Mouse (Mus musculus) forebrain, embryonic 10.5 days (tissue): Measurements from ENCODE around the gene Piwil4. TPM values are rescaled to one million over a fixed set of nuclear protein-coding genes. Genes with fewer than 3 reads are reported as not detected.
A peak's percentile ranks its signal among the peaks of the same experiment; 100 is the strongest.
"Not testable (repeated sequence)": the region's sequence is repeated elsewhere in the genome, so short reads cannot be mapped to it uniquely, and the experiment has no call there.

Experiments used
- DNase-seq: peaks from one replicate; pipeline ENCODE4 v3.0.0-alpha.2; 2017; ENCODE audit warnings: low spot score; ENCODE audit errors: extremely low spot score
- H3K27ac ChIP-seq: fragments of 300-500 bp; sonication (generic); 2 replicates; pipeline ENCODE4 v1.5.1; 2016; ENCODE audit warnings: mild to moderate bottlenecking
- H3K27me3 ChIP-seq: fragments of 300-500 bp; sonication (generic); 2 replicates; pipeline ENCODE4 v1.6.1; 2016; ENCODE audit warnings: mild to moderate bottlenecking; ENCODE audit not compliant: poor library complexity, severe bottlenecking
- H3K36me3 ChIP-seq: fragments of 300-500 bp; sonication (generic); replicated peaks from 2 replicates; pipeline ENCODE4 v1.6.1; 2016; ENCODE audit warnings: mild to moderate bottlenecking, moderate library complexity
- H3K4me1 ChIP-seq: fragments of 300-500 bp; sonication (generic); 2 replicates; pipeline ENCODE4 v1.6.1; 2016
- H3K4me3 ChIP-seq: fragments of 300-500 bp; sonication (generic); 2 replicates; pipeline ENCODE4 v1.5.1; 2016; ENCODE audit warnings: mild to moderate bottlenecking, moderate library complexity
- H3K9me3 ChIP-seq: fragments of 300-500 bp; sonication (generic); 2 replicates; pipeline ENCODE4 v1.6.1; 2016; ENCODE audit warnings: mild to moderate bottlenecking, moderate library complexity
- WGBS: fragments of 180-500 bp; shearing (Covaris S2); methylation state at CpG from one replicate; pipeline ENCODE4 v1.1.7; 2016; 5-methylcytosine and 5-hydroxymethylcytosine counted together
- polyA plus RNA-seq: library from polyadenylated mRNA; unstranded; fragments of >200 nt; fragmentation: Nextera tagmentation; extraction: Ambion mirVana; gene quantifications from 2 replicates; pipeline ENCODE4 v1.2.1, GENCODE M21; 2016

Gene Piwil4
- polyA plus RNA-seq, 1 experiment from 2014 or later, result 0.14 TPM

GRCm38 (mm10) chr9:14680584-14680983 lies 59.9 kb downstream of the Piwil4 start:
- DNase-seq, result no peak
- Histone ChIP-seq H3K4me1 (peaks cover 8% of the 10 kb centered on the region), H3K27ac (no peak overlapping the region), H3K36me3 (no peaks in the 10 kb centered on the region), H3K27me3 (no peaks in the 10 kb centered on the region), H3K4me3 (no peak overlapping the region), H3K9me3 (0 out of 2 replicates have a peak, but pooled peaks cover 8% of the 10 kb centered on the region)
- WGBS, result 64% methylated on average over 2 of the region's 2 CpGs

- no peaks in the 10 kb centered on the region for H3K27me3 ChIP-seq
- 57% methylated on average over 9 of the region's 9 CpGs for WGBS
- no peak for DNase-seq
Observed at GRCm38 (mm10) chr9:14675707-14676691, 64.5 kb downstream of the Piwil4 start.

GRCm38 (mm10) chr9:14674506-14674905 lies 66.0 kb downstream of the Piwil4 start:
- H3K4me3 ChIP-seq, result no peak overlapping the region
- H3K27me3 ChIP-seq, result no peaks in the 10 kb centered on the region
- no peaks in the 10 kb centered on the region for H3K36me3 ChIP-seq
- 91% methylated on average over 8 of the region's 8 CpGs for WGBS
- no peak overlapping the region for H3K27ac ChIP-seq
- H3K4me1 ChIP-seq, result peaks cover 10% of the 10 kb centered on the region
- H3K9me3 ChIP-seq, result 0 out of 2 replicates have a peak, but pooled peaks cover 8% of the 10 kb centered on the region
- no peak for DNase-seq

More at GRCm38 (mm10) chr9:14675707-14676691, 64.5 kb downstream of the Piwil4 start:
- H3K27ac ChIP-seq, result no peak overlapping the region
- 0 out of 2 replicates have a peak, but pooled peaks cover 8% of the 10 kb centered on the region for H3K9me3 ChIP-seq
- H3K4me3 ChIP-seq, result no peak overlapping the region
- H3K36me3 ChIP-seq, result no peaks in the 10 kb centered on the region
- H3K4me1 ChIP-seq, result peaks cover 10% of the 10 kb centered on the region

GRCm38 (mm10) chr9:14673109-14673508 lies 67.4 kb downstream of the Piwil4 start:
- Histone ChIP-seq H3K27me3 (no peaks in the 10 kb centered on the region), H3K36me3 (no peaks in the 10 kb centered on the region), H3K9me3 (no peaks in the 10 kb centered on the region), H3K27ac (peak overlapping the region; percentile 22; the same call in 1 of the 2 replicates), H3K4me1 (peaks cover 10% of the 10 kb centered on the region), H3K4me3 (no peak overlapping the region)
- DNase-seq, result peak; percentile 17
- 68% methylated on average over 4 of the region's 4 CpGs for WGBS

- not testable (repeated sequence) for H3K4me1 ChIP-seq, H3K36me3 ChIP-seq, H3K4me3 ChIP-seq, H3K27ac ChIP-seq, H3K27me3 ChIP-seq, DNase-seq, H3K9me3 ChIP-seq
- 40% methylated on average over 5 of the region's 5 CpGs for WGBS
Observed at GRCm38 (mm10) chr9:14671965-14672364, 68.6 kb downstream of the Piwil4 start.

- H3K4me3 ChIP-seq, result no peak overlapping the region
- no peaks in the 10 kb centered on the region; the same call in 1 of the 2 replicates for H3K4me1 ChIP-seq
- H3K27me3 ChIP-seq, result no peaks in the 10 kb centered on the region
- H3K9me3 ChIP-seq, result no peaks in the 10 kb centered on the region
- DNase-seq, result no peak
- H3K27ac ChIP-seq, result no peak overlapping the region
- no peaks in the 10 kb centered on the region for H3K36me3 ChIP-seq
- WGBS, result 80% methylated on average over 3 of the region's 3 CpGs
Observed at GRCm38 (mm10) chr9:14668382-14668781, 72.2 kb downstream of the Piwil4 start.

- no peak overlapping the region for H3K27ac ChIP-seq
- H3K27me3 ChIP-seq, result no peaks in the 10 kb centered on the region
- no peak for DNase-seq
- no peaks in the 10 kb centered on the region for H3K4me1 ChIP-seq
- no peaks in the 10 kb centered on the region for H3K36me3 ChIP-seq
- no peak overlapping the region for H3K4me3 ChIP-seq
- 91% methylated on average over 3 of the region's 3 CpGs for WGBS
- H3K9me3 ChIP-seq, result no peaks in the 10 kb centered on the region
Observed at GRCm38 (mm10) chr9:14666071-14666470, 74.5 kb downstream of the Piwil4 start.

GRCm38 (mm10) chr9:14663591-14663990 lies 76.9 kb downstream of the Piwil4 start:
- no peaks in the 10 kb centered on the region for H3K4me1 ChIP-seq
- no peaks in the 10 kb centered on the region for H3K36me3 ChIP-seq
- H3K4me3 ChIP-seq, result no peak overlapping the region
- H3K27me3 ChIP-seq, result no peaks in the 10 kb centered on the region
- H3K9me3 ChIP-seq, result no peaks in the 10 kb centered on the region
- no peak for DNase-seq
- WGBS, result 94% methylated on average over 2 of the region's 2 CpGs
- no peak overlapping the region for H3K27ac ChIP-seq

GRCm38 (mm10) chr9:14662876-14663275 lies 77.7 kb downstream of the Piwil4 start:
- Histone ChIP-seq H3K4me1 (no peaks in the 10 kb centered on the region), H3K27me3 (no peaks in the 10 kb centered on the region), H3K4me3 (no peak overlapping the region), H3K27ac (no peak overlapping the region), H3K36me3 (no peaks in the 10 kb centered on the region), H3K9me3 (no peaks in the 10 kb centered on the region)
- WGBS, result 69% methylated on average over 7 of the region's 7 CpGs
- DNase-seq, result no peak

GRCm38 (mm10) chr9:14662138-14662537 lies 78.4 kb downstream of the Piwil4 start:
- DNase-seq, result no peak
- no peak overlapping the region for H3K27ac ChIP-seq
- no peak overlapping the region for H3K4me3 ChIP-seq
- no peaks in the 10 kb centered on the region for H3K4me1 ChIP-seq
- H3K9me3 ChIP-seq, result no peaks in the 10 kb centered on the region
- 85% methylated on average over 9 of the region's 9 CpGs for whole genome bisulfite sequencing
- H3K36me3 ChIP-seq, result no peaks in the 10 kb centered on the region
- H3K27me3 ChIP-seq, result no peaks in the 10 kb centered on the region

- Histone ChIP-seq H3K36me3 (no peaks in the 10 kb centered on the region), H3K9me3 (no peaks in the 10 kb centered on the region), H3K27ac (no peak overlapping the region), H3K4me1 (no peaks in the 10 kb centered on the region), H3K4me3 (no peak overlapping the region), H3K27me3 (no peaks in the 10 kb centered on the region)
- no peak for DNase-seq
- 59% methylated on average over 2 of the region's 2 CpGs for WGBS
Observed at GRCm38 (mm10) chr9:14657926-14658325, 82.6 kb downstream of the Piwil4 start.

- 81% methylated on average over 2 of the region's 2 CpGs for WGBS
- H3K4me1 ChIP-seq, result no peaks in the 10 kb centered on the region
- no peak for DNase-seq
- H3K4me3 ChIP-seq, result no peak overlapping the region
- H3K27me3 ChIP-seq, result no peaks in the 10 kb centered on the region
- no peaks in the 10 kb centered on the region for H3K9me3 ChIP-seq
- H3K27ac ChIP-seq, result no peak overlapping the region
- H3K36me3 ChIP-seq, result no peaks in the 10 kb centered on the region
Observed at GRCm38 (mm10) chr9:14654010-14654409, 86.5 kb downstream of the Piwil4 start.

- Histone ChIP-seq H3K36me3 (no peaks in the 10 kb centered on the region), H3K27ac (no peak overlapping the region), H3K27me3 (no peaks in the 10 kb centered on the region), H3K4me1 (no peaks in the 10 kb centered on the region), H3K9me3 (no peaks in the 10 kb centered on the region), H3K4me3 (no peak overlapping the region)
- no peak for DNase-seq
- WGBS, result 60% methylated on average over 1 of the region's 1 CpGs
Observed at GRCm38 (mm10) chr9:14652761-14653160, 87.8 kb downstream of the Piwil4 start.
